ENCODE assay signal across 13 mouse cellular contexts in the genomic region with DNA sequence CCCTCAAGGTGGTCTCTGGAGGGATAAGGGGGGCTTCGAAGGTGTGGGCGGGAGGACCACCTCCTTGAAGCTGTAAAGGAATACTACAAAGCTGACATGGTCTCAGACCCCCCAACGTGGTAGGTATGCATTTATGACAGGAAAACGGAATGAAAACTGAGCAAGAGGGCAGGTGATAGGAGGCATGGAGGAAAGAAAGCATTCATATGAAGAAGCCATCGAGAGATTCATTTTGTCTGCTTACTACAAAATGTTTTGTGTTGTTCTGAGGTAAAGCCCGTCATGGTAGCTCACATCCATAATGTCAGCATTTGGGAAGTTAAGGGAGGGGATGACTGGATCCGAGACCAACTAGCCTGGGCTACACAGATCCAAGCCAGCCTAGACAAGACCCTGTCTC. TPM values are rescaled to one million over a fixed set of nuclear protein-coding genes. Genes with fewer than 3 reads are reported as not detected.
DNase-seq lines count a peak whose midpoint lies in the region; ATAC-seq and TF ChIP-seq lines count a peak whose summit lies in the region.
"Had no signal": no experiment of that assay in that cellular context is flagged by ENCODE, and none has a peak within 500 bp of the region (broad histone marks: within the 10 kb centered on the region; RNA-seq: fewer than 3 reads in every experiment).

No protein-coding gene starts in this region.

- H3K9me3 ChIP-seq in kidney, embryonic 14.5 days (ENCODE audit: control insufficient read depth, low read length): no peaks in the 10 kb centered on the region
- no peaks in the 10 kb centered on the region for H3K9me3 ChIP-seq in ES-Bruce4 (replicated peaks; ENCODE audit: control insufficient read depth, insufficient read depth, low read length, poor library complexity, severe bottlenecking)
- H3K9me3 ChIP-seq in liver, embryonic 14.5 days (ENCODE audit: control insufficient read depth, low read length): no peaks in the 10 kb centered on the region

- TF ChIP-seq POLR2A in ES-Bruce4 (IDR thresholded peaks at IDR 0.05; ENCODE audit: insufficient read depth, low read length): no peak
- no peak for TF ChIP-seq POLR2A in embryonic fibroblast, embryonic 13.5 days (IDR thresholded peaks at IDR 0.05; ENCODE audit: low read depth, low read length)

- WGBS in kidney, embryonic 14.5 days: 10% methylated on average over 7 of the region's 7 CpGs
- WGBS in liver, embryonic 14.5 days (ENCODE audit: insufficient replicate concordance): 23% methylated on average over 7 of the region's 7 CpGs

- H3K27me3 ChIP-seq in kidney, embryonic 14.5 days (ENCODE audit: control insufficient read depth, insufficient read depth, low read length): peaks cover 14% of the 10 kb centered on the region; the same call in 1 of the 2 replicates
- H3K27me3 ChIP-seq in ES-Bruce4 (ENCODE audit: control insufficient read depth, insufficient read depth, low read length, poor library complexity, severe bottlenecking): no peaks in the 10 kb centered on the region
- peaks cover 68% of the 10 kb centered on the region for H3K27me3 ChIP-seq in liver, embryonic 14.5 days (ENCODE audit: control insufficient read depth, insufficient read depth, low read length)

- ATAC-seq in kidney, embryonic 14.5 days (ENCODE audit: low FRiP score, low TSS enrichment): no peak
- ATAC-seq in liver, embryonic 14.5 days (ENCODE audit: insufficient read depth): no peak

- no peaks in the 10 kb centered on the region for H3K36me3 ChIP-seq in kidney, embryonic 14.5 days (ENCODE audit: control insufficient read depth, insufficient read depth, low read length)
- H3K36me3 ChIP-seq in ES-Bruce4 (ENCODE audit: control insufficient read depth, insufficient read depth, low read length, poor library complexity, severe bottlenecking): peaks cover 40% of the 10 kb centered on the region
- H3K36me3 ChIP-seq in liver, embryonic 14.5 days (replicated peaks; ENCODE audit: control insufficient read depth, insufficient read depth, low read depth): no peaks in the 10 kb centered on the region

- H3K4me3 ChIP-seq in kidney, embryonic 14.5 days (ENCODE audit: low read length): peak overlapping the region; percentile 69; the same call in 1 of the 2 replicates
- H3K4me3 ChIP-seq in ES-Bruce4 (ENCODE audit: low read depth, low read length): peak overlapping the region; percentile 95
- H3K4me3 ChIP-seq in embryonic fibroblast, embryonic 13.5 days (ENCODE audit: insufficient read depth, low read length): peak overlapping the region; percentile 44
- peak overlapping the region; percentile 10 to 55; a peak in 2 of 4 replicates for H3K4me3 ChIP-seq in liver, embryonic 14.5 days (ENCODE audit: insufficient read depth in 1 of 2, low read depth in 2 of 2, low read length in 2 of 2)
- H3K4me3 ChIP-seq: myocyte had no signal

- peak overlapping the region; percentile 34; the same call in 1 of the 2 replicates for H3K9ac ChIP-seq in kidney, embryonic 14.5 days (ENCODE audit: low read depth, low read length)
- H3K9ac ChIP-seq in ES-Bruce4 (ENCODE audit: low read depth, poor library complexity, severe bottlenecking): peak overlapping the region; percentile 99
- no peak overlapping the region for H3K9ac ChIP-seq in liver, embryonic 14.5 days (replicated peaks)

- no peak for TF ChIP-seq EP300 in ES-Bruce4 (IDR thresholded peaks at IDR 0.05; ENCODE audit: insufficient read depth, low read depth, low read length)
- TF ChIP-seq EP300 in liver, embryonic 14.5 days (IDR thresholded peaks at IDR 0.05; ENCODE audit: low read depth): no peak

- H3K27ac ChIP-seq in kidney, embryonic 14.5 days (ENCODE audit: low read depth, low read length): no peak overlapping the region
- H3K27ac ChIP-seq in ES-Bruce4 (ENCODE audit: insufficient read depth, low read length): no peak overlapping the region
- no peak overlapping the region for H3K27ac ChIP-seq in embryonic fibroblast, embryonic 13.5 days (ENCODE audit: insufficient read depth, low read length)
- no peak overlapping the region for H3K27ac ChIP-seq in liver, embryonic 14.5 days

- TF ChIP-seq CTCF in ES-Bruce4 (IDR thresholded peaks at IDR 0.05; ENCODE audit: low read depth, low read length): no peak
- TF ChIP-seq CTCF in embryonic fibroblast, embryonic 13.5 days (IDR thresholded peaks at IDR 0.05; ENCODE audit: borderline replicate concordance, insufficient read depth, low read length): no peak
- no peak for TF ChIP-seq CTCF in liver, embryonic 14.5 days (IDR thresholded peaks at IDR 0.05; ENCODE audit: low read depth)

- H3K4me2 ChIP-seq in kidney, embryonic 14.5 days (replicated peaks; ENCODE audit: low read depth, low read length): peak overlapping the region; percentile 96
- H3K4me2 ChIP-seq in liver, embryonic 14.5 days (ENCODE audit: low read depth): peak overlapping the region; percentile 45

- no peak for DNase-seq in kidney, adult 9 months
- DNase-seq in liver, embryonic 14.5 days (ENCODE audit: low read depth in 3 of 3, low spot score in 3 of 3): no peak
- DNase-seq in embryo, embryonic 11 days: no peak
- DNase-seq in spleen, adult 12 weeks (ENCODE audit: low spot score): no peak
- no peak for DNase-seq in lung, postnatal 4 days
- DNase-seq: cerebellum, postnatal 10 days; gastrocnemius, postnatal 25 days; lung, postnatal 10 days had no signal

- H3K4me1 ChIP-seq in kidney, embryonic 14.5 days (ENCODE audit: control insufficient read depth, insufficient read depth, low read length): peaks cover 5% of the 10 kb centered on the region; the same call in 1 of the 2 replicates
- H3K4me1 ChIP-seq in ES-Bruce4 (ENCODE audit: control insufficient read depth, insufficient read depth, low read length): no peaks in the 10 kb centered on the region
- H3K4me1 ChIP-seq in embryonic fibroblast, embryonic 13.5 days (ENCODE audit: control insufficient read depth, insufficient read depth, low read length): no peaks in the 10 kb centered on the region
- peaks cover 0 to 2% of the 10 kb centered on the region in 2 experiments; a peak in 1 of 4 replicates for H3K4me1 ChIP-seq in liver, embryonic 14.5 days (replicated peaks; ENCODE audit: control insufficient read depth in 2 of 2, insufficient read depth in 2 of 2, low read length in 1 of 2)

RNA-seq across cellular contexts. Expression of gene Trim71, which starts 4.0 kb away (rescaled TPM):
- 1.1 and 1.4 TPM in 2 replicates for polyA plus RNA-seq in kidney, embryonic 14.5 days (2014; fragmentation: Nextera tagmentation; extraction: Ambion mirVana)
- 120 and 122 TPM in 2 replicates for polyA plus RNA-seq in ES-Bruce4 (2011; ENCODE audit: insufficient read depth, insufficient read length, low read depth, missing spikeins)
- polyA plus RNA-seq in embryonic fibroblast, embryonic 13.5 days (2011; ENCODE audit: insufficient read length, low read depth, missing spikeins): 1.1 and 1.2 TPM in 2 replicates
- 0.61 and 0.74 TPM in 2 replicates for polyA plus RNA-seq in liver, embryonic 14.5 days (2012; rRNA removed)
- 0.62 and 0.82 TPM in 2 replicates for polyA plus RNA-seq in liver, embryonic 14.5 days (2014; fragmentation: Nextera tagmentation; extraction: Ambion mirVana)

RNA-seq across cellular contexts. Expression of gene C130032M10Rik, which starts 44.6 kb away (rescaled TPM):
- 0.31 and 0.47 TPM in 2 replicates for polyA plus RNA-seq in kidney, embryonic 14.5 days (2014; fragmentation: Nextera tagmentation; extraction: Ambion mirVana)
- not detected in 2 replicates for polyA plus RNA-seq in ES-Bruce4 (2011; ENCODE audit: insufficient read depth, insufficient read length, low read depth, missing spikeins)
- polyA plus RNA-seq in embryonic fibroblast, embryonic 13.5 days (2011; ENCODE audit: insufficient read length, low read depth, missing spikeins): not detected in 2 replicates
- not detected in 2 replicates for polyA plus RNA-seq in liver, embryonic 14.5 days (2012; rRNA removed)
- polyA plus RNA-seq in liver, embryonic 14.5 days (2014; fragmentation: Nextera tagmentation; extraction: Ambion mirVana): not detected in 2 replicates
- polyA plus RNA-seq: testis, adult 2 months had no signal

RNA-seq across cellular contexts. Expression of gene Ccr4, which starts 55.4 kb away (rescaled TPM):
- 0.68 and 0.94 TPM in 2 replicates for polyA plus RNA-seq in kidney, embryonic 14.5 days (2014; fragmentation: Nextera tagmentation; extraction: Ambion mirVana)
- polyA plus RNA-seq in ES-Bruce4 (2011; ENCODE audit: insufficient read depth, insufficient read length, low read depth, missing spikeins): 0.57 and 1.4 TPM in 2 replicates
- polyA plus RNA-seq in embryonic fibroblast, embryonic 13.5 days (2011; ENCODE audit: insufficient read length, low read depth, missing spikeins): not detected in 2 replicates
- polyA plus RNA-seq in liver, embryonic 14.5 days (2012; rRNA removed): not detected in 2 replicates
- polyA plus RNA-seq in liver, embryonic 14.5 days (2014; fragmentation: Nextera tagmentation; extraction: Ambion mirVana): not detected in 2 replicates
- polyA plus RNA-seq: myocyte had no signal

Comparison
In these comparisons a context has a peak if more than half of its experiments do, and no peak if none do; other contexts are left out.
1. H3K4me3 ChIP-seq: peak in every context shown above with its lines; median percentile 95 in ES-Bruce4; 69 in kidney, embryonic 14.5 days; 44 in embryonic fibroblast, embryonic 13.5 days; 32 in liver, embryonic 14.5 days.
2. RNA of gene Trim71, which starts 4.0 kb away (polyA plus RNA-seq): 120 to 122 TPM in ES-Bruce4; 1.1 to 1.2 TPM in embryonic fibroblast, embryonic 13.5 days, 1.1 to 1.4 TPM in kidney, embryonic 14.5 days and 0.61 to 0.82 TPM in liver, embryonic 14.5 days; every median in the first group is over 10 times any median in the second.